16 mouse cellular contexts compared by ENCODE assay signal in the genomic region with DNA sequence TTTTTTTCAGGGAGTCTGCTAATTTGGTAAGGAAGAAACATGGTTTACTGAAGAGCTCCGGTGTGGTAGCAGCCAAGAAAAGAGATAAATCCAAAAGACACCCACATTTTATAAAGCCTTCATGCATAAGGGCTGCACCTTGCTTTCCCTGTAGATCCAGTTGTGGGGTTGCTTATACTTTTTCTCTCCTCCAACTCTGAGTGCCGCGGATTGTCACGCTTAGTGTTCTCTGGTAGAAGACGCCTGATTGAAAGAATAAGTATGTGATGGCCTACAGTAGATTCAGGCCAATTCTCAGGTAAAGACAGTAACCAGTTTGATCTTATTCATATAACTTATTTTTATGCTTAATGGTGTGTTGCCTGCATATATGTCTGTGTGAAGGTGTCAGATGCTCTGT.
"Had no signal": no experiment of that assay in that cellular context is flagged by ENCODE, and none has a peak within 500 bp of the region (broad histone marks: within the 10 kb centered on the region; RNA-seq: fewer than 3 reads in every experiment).

No protein-coding gene starts in this region.

- ATAC-seq: hindbrain, postnatal 0 days; intestine, embryonic 15.5 days; intestine, postnatal 0 days; liver, postnatal 0 days had no signal

- DNase-seq: gastrocnemius, postnatal 14 days; gastrocnemius, postnatal 36 days; heart, adult 18-20 months; heart, postnatal 10 days; kidney, adult 18-20 months; kidney, adult 8-10 months; kidney, postnatal 14 days; kidney, postnatal 36 days; layer of hippocampus, adult 9-11 months; layer of hippocampus, postnatal 36 days; liver; liver, embryonic 13.5 days; liver, postnatal 0 days had no signal
